Mouse (Mus musculus): ENCODE results near the gene Ticam1.

GRCm38 (mm10) chr17:56226566-56226965, 50.0 kb downstream of the Ticam1 start:
- TF ChIP-seq CTCF (conservative IDR thresholded peaks at IDR 0.05; ENCODE audit: insufficient read depth, insufficient read length, low read depth, low read length) (no peak), POLR2A (IDR thresholded peaks at IDR 0.05; ENCODE audit: low read depth, low read length) (no peak)
